Mouse (Mus musculus): ENCODE measurements around the gene Gm20479.

Gm20479 gene

GRCm38 (mm10) chr7:27315958-27316357, 41.3 kb downstream of the Gm20479 start:
- intact Hi-C loops (cut with DNase I) = no loop called here

GRCm38 (mm10) chr7:27314393-27314792, 42.8 kb downstream of the Gm20479 start:
- intact Hi-C loops (cut with DNase I) = no loop called here

- intact Hi-C loops (cut with DNase I) = no loop called here
Measured at GRCm38 (mm10) chr7:27311651-27312284, 45.5 kb downstream of the Gm20479 start.

- intact Hi-C loops (cut with DNase I) = no loop called here
Measured at GRCm38 (mm10) chr7:27310996-27311535, 46.2 kb downstream of the Gm20479 start.

- intact Hi-C loops (cut with DNase I) = no loop called here
Measured at GRCm38 (mm10) chr7:27310306-27310705, 46.9 kb downstream of the Gm20479 start.

- intact Hi-C loops (cut with DNase I) = no loop called here
Measured at GRCm38 (mm10) chr7:27309832-27310231, 47.4 kb downstream of the Gm20479 start.

GRCm38 (mm10) chr7:27308821-27309549, 48.2 kb downstream of the Gm20479 start:
- intact Hi-C loops (cut with DNase I) = no loop called here

- intact Hi-C loops (cut with DNase I) = no loop called here
Measured at GRCm38 (mm10) chr7:27307551-27307950, 49.7 kb downstream of the Gm20479 start.

- intact Hi-C loops (cut with DNase I) = no loop called here
Measured at GRCm38 (mm10) chr7:27306161-27307160, 50.8 kb downstream of the Gm20479 start.

GRCm38 (mm10) chr7:27305091-27305730, 52.0 kb downstream of the Gm20479 start:
- intact Hi-C loops (cut with DNase I) = no loop called here

All from adrenal gland (tissue).